Mouse (Mus musculus) layer of hippocampus, adult 9-10 months (tissue): Measurements from ENCODE around the gene Osbp2.

Source experiments
- DNase-seq: peaks from one replicate; pipeline ENCODE4 v3.0.0; 2022; ENCODE audit warnings: low spot score

The Osbp2 gene

DNA sequence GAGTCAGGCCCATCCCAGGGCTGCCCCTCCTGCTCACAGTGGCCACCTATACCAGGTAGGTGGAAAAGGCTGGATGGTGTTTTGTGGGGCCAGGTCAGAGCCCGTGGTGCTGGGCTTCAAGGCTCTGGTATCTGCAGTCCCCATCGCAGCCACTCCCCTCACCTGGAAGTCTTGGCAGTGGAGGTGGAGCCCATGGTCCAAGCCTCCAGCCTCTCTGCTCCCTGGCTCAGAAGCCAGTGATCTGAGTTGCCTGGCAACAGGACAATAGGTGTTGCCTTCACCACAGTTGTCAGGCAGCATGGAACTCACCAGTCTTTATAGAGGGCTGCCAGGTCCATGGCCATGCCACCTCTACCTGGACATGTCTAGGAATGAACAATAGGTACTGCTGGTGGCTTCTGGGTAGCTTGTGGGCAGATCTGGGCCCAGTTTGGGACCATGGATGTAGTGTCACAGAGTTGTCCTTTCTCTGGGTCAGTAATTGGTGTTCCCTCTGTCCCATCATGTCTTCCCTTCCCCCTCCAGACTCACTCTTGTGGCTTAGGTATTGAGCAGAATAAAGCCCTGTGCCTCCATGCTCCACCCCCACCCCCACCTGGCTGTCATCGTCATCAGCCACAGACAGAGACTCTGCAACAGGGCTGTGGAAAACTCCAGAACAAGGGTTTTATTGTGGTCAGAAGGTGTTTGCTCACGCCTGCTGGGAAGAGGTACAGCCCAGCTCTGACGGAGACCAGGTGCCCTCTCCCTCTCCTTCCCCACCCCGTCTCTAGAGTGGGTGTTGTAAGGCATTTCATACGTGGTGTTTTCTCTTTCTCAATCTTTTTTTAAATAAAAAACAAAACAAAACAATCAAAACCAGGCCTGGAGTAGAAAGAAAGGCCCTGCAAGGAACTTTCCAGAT, 160.4 kb downstream of the Osbp2 start:
- no peak for DNase-seq

DNA sequence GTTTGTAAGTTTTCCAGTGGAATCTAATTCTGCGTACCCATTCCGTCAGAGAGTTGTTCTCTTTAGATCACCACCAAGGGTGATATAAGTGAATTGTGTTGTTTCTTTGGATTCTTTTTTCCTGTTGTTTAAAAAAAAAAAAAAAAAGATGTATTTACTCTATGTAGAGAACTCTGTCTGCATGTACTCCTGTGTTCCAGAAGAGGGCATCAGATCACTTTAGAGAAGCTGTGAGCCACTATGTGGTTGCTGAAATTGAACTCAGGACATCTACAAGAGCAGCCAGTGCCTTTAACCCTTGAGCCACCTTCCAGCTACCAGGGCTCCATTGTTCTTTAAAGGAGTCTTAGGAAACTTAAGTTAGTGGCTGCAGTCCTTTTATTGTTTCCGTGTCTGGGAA, 166.3 kb downstream of the Osbp2 start:
- no peak for DNase-seq

DNA sequence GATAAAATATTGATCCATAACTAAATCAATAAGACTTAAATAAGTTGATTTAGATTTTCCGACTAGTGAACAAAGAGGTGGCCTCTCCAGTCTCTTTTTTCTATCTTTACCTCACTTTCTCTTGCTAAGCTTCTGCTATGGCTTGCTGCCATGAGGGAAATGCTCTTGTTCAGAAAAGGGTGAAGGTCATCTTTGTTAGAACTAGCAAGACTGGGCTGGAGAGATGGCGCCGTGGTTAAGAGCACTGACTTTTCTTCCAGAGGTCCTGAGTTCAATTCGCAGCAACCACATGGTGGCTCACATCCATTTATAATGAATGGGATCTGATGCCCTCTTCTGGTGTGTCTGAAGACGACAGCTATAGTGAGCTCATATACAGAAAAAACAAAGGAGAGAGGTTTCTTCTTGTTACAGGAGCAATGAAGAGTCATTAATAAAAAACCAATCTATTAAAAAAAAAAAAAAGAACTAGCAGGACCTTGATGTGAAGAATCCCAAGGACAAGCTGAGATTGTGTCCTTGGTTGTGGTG, 167.6 kb downstream of the Osbp2 start:
- DNase-seq: no peak

DNA sequence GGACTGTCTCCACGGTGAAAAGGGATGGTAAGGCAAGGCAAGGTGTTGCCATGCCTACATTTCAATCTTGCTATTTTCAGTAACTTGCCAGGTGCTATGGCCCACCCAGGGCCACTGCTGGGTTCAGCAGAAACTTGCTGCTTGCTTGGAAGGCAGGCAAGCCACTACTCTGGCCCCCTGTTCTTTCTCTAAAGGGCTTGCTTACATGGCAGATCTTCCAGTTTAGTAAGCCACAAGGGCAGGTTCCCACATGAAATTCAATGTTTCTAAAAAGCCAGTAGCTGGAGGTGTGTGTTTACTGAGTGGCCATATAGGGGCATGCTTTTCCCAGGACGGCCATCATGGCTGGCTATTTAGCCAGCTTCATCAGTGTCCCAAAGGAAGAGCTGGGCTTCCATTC, 172.0 kb downstream of the Osbp2 start:
- DNase-seq: no peak

DNA sequence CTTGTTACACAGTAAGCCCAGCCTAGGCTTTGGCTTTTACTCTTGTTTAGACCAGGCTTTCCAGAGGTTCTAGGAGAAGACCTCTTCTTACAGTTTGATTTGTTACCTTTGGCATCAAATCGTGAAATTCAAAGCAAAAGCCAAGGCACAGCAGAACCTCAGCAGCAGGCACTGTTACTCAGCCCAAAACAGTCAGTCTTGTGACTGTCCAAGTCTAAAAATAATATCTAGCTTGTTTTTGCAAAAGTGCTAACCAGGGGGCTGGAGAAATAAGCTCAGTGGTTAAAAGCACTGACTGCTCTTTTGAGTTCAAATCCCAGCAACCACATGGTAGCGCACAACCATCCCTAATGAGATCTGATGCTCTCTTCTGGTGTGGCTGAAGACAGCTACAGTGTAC, 176.8 kb downstream of the Osbp2 start:
- DNase-seq: no peak

DNA sequence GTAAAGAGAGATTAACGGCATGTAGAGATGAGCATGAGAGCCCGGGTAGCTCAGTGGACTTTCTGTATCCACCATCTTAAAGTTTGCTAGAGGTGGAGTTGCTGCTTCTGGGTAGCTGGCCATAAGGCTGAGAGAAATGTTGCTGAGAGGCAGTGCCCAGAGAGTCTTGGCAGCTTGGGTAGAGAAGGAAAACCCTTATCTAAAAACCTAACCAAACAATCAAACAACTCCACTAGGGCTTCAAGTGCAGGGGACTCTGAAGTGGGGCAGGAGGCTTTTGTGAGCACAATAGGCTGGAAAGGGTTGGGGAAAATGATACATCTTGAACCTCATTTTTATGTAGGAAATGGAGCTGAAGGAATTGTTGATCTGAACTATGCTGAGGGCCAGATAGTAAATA, 177.4 kb downstream of the Osbp2 start:
- no peak for DNase-seq

DNA sequence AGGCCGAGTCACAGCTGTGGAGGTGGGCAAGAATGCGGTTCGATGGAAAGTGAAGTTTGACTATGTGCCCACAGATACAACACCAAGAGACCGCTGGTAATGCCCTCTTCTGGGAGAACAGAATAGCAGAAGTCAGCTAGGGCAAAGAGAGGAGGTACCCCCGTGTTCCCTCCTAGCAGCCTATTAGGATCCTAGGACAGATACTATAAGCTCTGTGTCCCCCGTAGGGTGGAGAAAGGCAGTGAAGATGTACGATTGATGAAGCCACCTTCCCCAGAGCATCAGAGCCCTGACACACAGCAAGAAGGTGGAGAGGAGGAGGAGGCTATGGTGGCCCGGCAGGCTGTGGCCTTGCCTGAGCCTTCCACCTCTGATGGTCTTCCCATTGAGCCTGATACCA, 178.3 kb downstream of the Osbp2 start:
- no peak for DNase-seq

GRCm38 (mm10) chr11:3684723-3685430, 178.8 kb downstream of the Osbp2 start:
- no peak for DNase-seq

- DNase-seq: no peak
Measured at GRCm38 (mm10) chr11:3684232-3684631, 179.5 kb downstream of the Osbp2 start.

GRCm38 (mm10) chr11:3683696-3684095, 180.0 kb downstream of the Osbp2 start:
- no peak for DNase-seq

DNA sequence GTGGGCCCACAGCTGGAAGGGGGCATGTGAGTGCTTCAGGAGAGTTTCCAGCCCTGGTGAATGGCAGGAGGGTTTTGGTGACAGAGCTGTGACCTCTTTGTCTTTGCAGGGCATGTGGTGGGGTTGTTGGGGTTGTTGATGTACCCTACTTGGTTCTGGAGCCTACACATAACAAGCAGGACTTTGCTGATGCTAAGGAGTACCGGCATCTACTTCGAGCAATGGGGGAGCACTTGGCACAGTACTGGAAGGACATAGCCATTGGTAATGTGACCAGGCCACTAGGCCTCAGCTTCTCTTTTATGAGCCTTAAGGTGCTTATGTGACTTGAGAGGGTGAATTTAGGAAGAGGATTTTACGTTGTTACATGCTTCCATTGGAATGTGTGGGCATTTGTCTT, 183.9 kb downstream of the Osbp2 start:
- no peak for DNase-seq

GRCm38 (mm10) chr11:3677204-3677603, 186.5 kb downstream of the Osbp2 start:
- no peak for DNase-seq

GRCm38 (mm10) chr11:3676423-3676822, 187.3 kb downstream of the Osbp2 start:
- no peak for DNase-seq

DNA sequence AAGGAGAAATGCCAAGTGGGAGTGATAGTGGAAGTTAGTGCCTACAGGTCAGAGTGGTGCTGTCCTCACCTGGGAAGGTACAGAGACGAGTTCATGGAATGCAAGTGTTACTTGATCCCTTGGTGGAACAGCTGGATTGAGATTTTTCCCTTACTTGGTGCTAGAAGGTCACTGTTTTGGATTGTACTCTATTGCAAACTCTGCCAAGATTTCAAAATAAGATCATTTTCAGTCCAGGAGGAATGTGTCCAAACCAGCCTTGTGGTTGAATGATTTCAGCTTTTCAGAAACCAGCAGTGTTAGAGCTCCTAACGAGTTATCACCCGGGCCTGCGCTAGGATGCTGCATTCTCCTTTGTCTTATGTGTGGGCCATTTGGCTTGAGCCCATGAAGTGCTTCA, 189.2 kb downstream of the Osbp2 start:
- no peak for DNase-seq

- no peak for DNase-seq
Measured at GRCm38 (mm10) chr11:3671000-3671628, 192.6 kb downstream of the Osbp2 start.

DNA sequence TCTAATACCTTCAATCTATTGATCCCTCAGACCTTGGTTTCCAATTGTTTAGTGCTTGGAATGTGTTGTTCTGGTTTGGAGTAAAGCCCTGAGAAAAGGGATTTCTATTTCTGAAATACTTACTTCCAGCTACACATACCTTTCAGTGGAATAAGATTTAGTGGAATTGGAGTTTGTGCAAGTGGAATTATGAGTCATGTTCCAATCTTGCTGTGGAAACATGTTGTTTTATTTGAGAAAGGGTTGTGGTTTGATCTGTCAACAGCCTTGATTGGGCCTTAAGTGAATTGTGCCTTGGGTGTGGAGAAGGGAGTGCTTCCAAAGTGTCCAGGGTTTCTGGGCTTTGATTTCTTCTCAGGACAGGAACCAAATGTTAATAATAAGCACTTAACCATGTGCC, 193.9 kb downstream of the Osbp2 start:
- no peak for DNase-seq

GRCm38 (mm10) chr11:3668768-3669167, 194.9 kb downstream of the Osbp2 start:
- no peak for DNase-seq

- DNase-seq: no peak
Measured at GRCm38 (mm10) chr11:3667506-3667905, 196.2 kb downstream of the Osbp2 start.

DNA sequence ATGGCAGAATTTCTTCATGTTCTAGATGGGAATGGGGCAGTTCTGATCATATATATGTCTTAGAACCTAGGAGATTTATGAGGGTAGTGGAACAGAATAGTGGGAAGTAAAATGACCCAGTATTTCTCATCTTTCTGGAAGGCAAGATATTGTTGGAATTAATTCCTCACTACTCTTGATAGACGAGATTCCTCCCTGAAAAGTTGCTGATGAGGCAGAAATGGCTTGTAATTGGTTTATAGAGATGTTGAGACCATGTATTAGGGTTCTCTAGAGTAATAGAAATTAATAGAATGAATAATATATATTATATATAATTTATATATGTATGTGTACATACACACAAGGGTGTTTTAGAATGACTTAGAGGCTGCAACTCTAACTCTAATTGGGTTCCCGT, 201.7 kb downstream of the Osbp2 start:
- DNase-seq: no peak
